8 mouse cellular contexts compared by ENCODE assay signal in the genomic region with DNA sequence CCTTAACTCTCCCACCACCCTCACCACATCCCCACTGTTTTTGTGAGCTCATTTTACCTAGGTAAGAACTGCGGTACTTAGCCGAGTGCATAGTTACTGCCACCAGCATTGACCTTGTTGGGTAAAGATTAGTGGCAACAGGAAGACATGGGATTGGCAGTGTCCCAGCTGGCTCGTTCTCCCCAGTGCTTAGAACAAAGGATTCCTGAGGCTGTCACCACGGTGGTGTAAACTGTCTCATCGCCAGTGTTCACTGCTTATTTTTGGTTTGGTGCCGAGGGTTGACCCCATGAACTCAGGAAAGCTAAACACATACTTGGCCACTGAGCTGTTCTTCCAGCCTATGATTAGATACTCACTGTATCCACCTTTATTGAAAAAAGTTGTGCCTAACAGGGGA. TPM values are rescaled to one million over a fixed set of nuclear protein-coding genes. Genes with fewer than 3 reads are reported as not detected.
A peak's percentile ranks its signal among the peaks of the same experiment; 100 is the strongest.
DNase-seq lines count a peak whose midpoint lies in the region; ATAC-seq and TF ChIP-seq lines count a peak whose summit lies in the region.

No protein-coding gene starts in this region.

- intact Hi-C loops in left cerebral cortex, postnatal 14 days (cut with DNase I) = no loop called here

- TF ChIP-seq CTCF in hindbrain, postnatal 0 days (IDR thresholded peaks at IDR 0.05; ENCODE audit: low read depth) = no peak
- no peak for TF ChIP-seq CTCF in Patski (IDR thresholded peaks at IDR 0.05)

- H3K9ac ChIP-seq in hindbrain, postnatal 0 days (replicated peaks; ENCODE audit: low read length) = no peak overlapping the region
- H3K9ac ChIP-seq in embryonic facial prominence, embryonic 15.5 days = no peak overlapping the region

- no peaks in the 10 kb centered on the region for H3K9me3 ChIP-seq in hindbrain, postnatal 0 days (ENCODE audit: low read length)
- no peaks in the 10 kb centered on the region for H3K9me3 ChIP-seq in hindbrain, embryonic 10.5 days
- no peaks in the 10 kb centered on the region for H3K9me3 ChIP-seq in embryonic facial prominence, embryonic 15.5 days (replicated peaks)

- H3K36me3 ChIP-seq in hindbrain, postnatal 0 days (ENCODE audit: insufficient read depth, low read length) = no peaks in the 10 kb centered on the region
- H3K36me3 ChIP-seq in hindbrain, embryonic 10.5 days = no peaks in the 10 kb centered on the region
- H3K36me3 ChIP-seq in embryonic facial prominence, embryonic 15.5 days = no peaks in the 10 kb centered on the region

- ATAC-seq in hindbrain, postnatal 0 days = peak; percentile 36
- peak; percentile 93 for ATAC-seq in Patski
- peak; percentile 43; the same call in 1 of the 2 replicates for ATAC-seq in embryonic facial prominence, embryonic 15.5 days (ENCODE audit: insufficient number of reproducible peaks, low FRiP score, low TSS enrichment, low read depth)

- no peaks in the 10 kb centered on the region for H3K27me3 ChIP-seq in hindbrain, postnatal 0 days (ENCODE audit: insufficient read depth, low read length)
- no peaks in the 10 kb centered on the region for H3K27me3 ChIP-seq in hindbrain, embryonic 10.5 days (ENCODE audit: insufficient read depth, poor library complexity, severe bottlenecking)
- H3K27me3 ChIP-seq in Patski = no peaks in the 10 kb centered on the region
- no peaks in the 10 kb centered on the region for H3K27me3 ChIP-seq in embryonic facial prominence, embryonic 15.5 days

- no peak overlapping the region for H3K4me2 ChIP-seq in hindbrain, postnatal 0 days (ENCODE audit: low read depth, low read length)
- no peak overlapping the region for H3K4me2 ChIP-seq in embryonic facial prominence, embryonic 15.5 days (replicated peaks)

- DNase-seq in hindbrain, postnatal 0 days (ENCODE audit: low spot score) = peak; percentile 68
- DNase-seq in hindbrain, embryonic 10.5 days (ENCODE audit: low spot score) = no peak
- peak; percentile 82 for DNase-seq in Patski (ENCODE audit: low read depth, low spot score)
- DNase-seq in kidney, postnatal 14 days = peak; percentile 83
- DNase-seq in spleen, postnatal 36 days (ENCODE audit: low spot score in 2 of 2) = no peak
- no peak for DNase-seq in left cerebral cortex, postnatal 14 days (ENCODE audit: low spot score in 2 of 2)
- DNase-seq in spleen, postnatal 10 days (ENCODE audit: low spot score in 2 of 2) = no peak

- POLR2A ChIA-PET in Patski (lab: Charles Lee) = interaction anchor here (0.6 to 0.9 kb wide), 2 partner anchors 12 to 80 kb away, joined by 3 read pairs; no protein-coding TSS in a partner anchor

- H3K4me3 ChIP-seq in hindbrain, postnatal 0 days (ENCODE audit: low read length) = no peak overlapping the region
- H3K4me3 ChIP-seq in hindbrain, embryonic 10.5 days = no peak overlapping the region
- H3K4me3 ChIP-seq in embryonic facial prominence, embryonic 15.5 days (replicated peaks) = no peak overlapping the region

- 31% methylated on average over 6 of the region's 6 CpGs for WGBS in hindbrain, postnatal 0 days
- WGBS in hindbrain, embryonic 10.5 days = 74% methylated on average over 6 of the region's 6 CpGs
- 39% methylated on average over 6 of the region's 6 CpGs for WGBS in embryonic facial prominence, embryonic 15.5 days

- H3K27ac ChIP-seq in hindbrain, postnatal 0 days = no peak overlapping the region
- no peak overlapping the region for H3K27ac ChIP-seq in hindbrain, embryonic 10.5 days
- no peak overlapping the region for H3K27ac ChIP-seq in embryonic facial prominence, embryonic 15.5 days (replicated peaks)

- CTCF ChIA-PET in Patski (lab: Charles Lee) = interaction anchor here (1.3 kb wide), 1 partner anchor 167 kb away, joined by 3 read pairs; no protein-coding TSS in a partner anchor

- in situ Hi-C loops in Patski (cut with MboI; ENCODE audit: low pct_unique_long_range_greater_than_20kb) = no loop called here

- 0 out of 2 replicates have a peak, but pooled peaks cover 3% of the 10 kb centered on the region for H3K4me1 ChIP-seq in hindbrain, postnatal 0 days (ENCODE audit: insufficient read depth, low read length)
- peaks cover 6% of the 10 kb centered on the region for H3K4me1 ChIP-seq in hindbrain, embryonic 10.5 days (replicated peaks)
- H3K4me1 ChIP-seq in embryonic facial prominence, embryonic 15.5 days = peaks cover 14% of the 10 kb centered on the region; the same call in 1 of the 2 replicates

RNA-seq across cellular contexts. Expression of gene Arl5a, which starts 13.3 kb away (rescaled TPM):
- 51.0 and 53.2 TPM in 2 replicates for total RNA-seq in hindbrain, postnatal 0 days (2014; rRNA removed)
- 25.6 and 28.0 TPM in 2 replicates for polyA plus RNA-seq in hindbrain, postnatal 0 days (2015; fragmentation: Nextera tagmentation; extraction: Ambion mirVana)
- polyA plus RNA-seq in hindbrain, embryonic 10.5 days (2016; fragmentation: Nextera tagmentation; extraction: Ambion mirVana) = 36.4 and 48.1 TPM in 2 replicates
- 35.1 TPM for polyA plus RNA-seq in Patski (2021)
- polyA plus RNA-seq in embryonic facial prominence, embryonic 15.5 days (2015; fragmentation: Nextera tagmentation; extraction: Ambion mirVana) = 39.6 and 39.8 TPM in 2 replicates
- total RNA-seq in left cerebral cortex, postnatal 14 days (2021) = 10 to 100 TPM; 67.3 to 67.8 TPM

RNA-seq across cellular contexts. Expression of gene Neb, which starts 59.7 kb away (rescaled TPM):
- total RNA-seq in hindbrain, postnatal 0 days (2014; rRNA removed) = 1.2 and 2.5 TPM in 2 replicates
- polyA plus RNA-seq in hindbrain, postnatal 0 days (2015; fragmentation: Nextera tagmentation; extraction: Ambion mirVana) = 0.38 and 0.58 TPM in 2 replicates
- 0.08 and 0.30 TPM in 2 replicates for polyA plus RNA-seq in hindbrain, embryonic 10.5 days (2016; fragmentation: Nextera tagmentation; extraction: Ambion mirVana)
- 0.09 TPM for polyA plus RNA-seq in Patski (2021)
- polyA plus RNA-seq in embryonic facial prominence, embryonic 15.5 days (2015; fragmentation: Nextera tagmentation; extraction: Ambion mirVana) = 109 and 159 TPM in 2 replicates
- 1 to 10 TPM; 2.0 to 2.7 TPM for total RNA-seq in left cerebral cortex, postnatal 14 days (2021)

Comparison
In these comparisons a context has a peak if more than half of its experiments do, and no peak if none do; other contexts are left out.
1. DNase-seq: peak in hindbrain, postnatal 0 days (single experiment), Patski (single experiment) and kidney, postnatal 14 days (single experiment); none in hindbrain, embryonic 10.5 days (single experiment), spleen, postnatal 36 days (0 of 2), left cerebral cortex, postnatal 14 days (0 of 2) and spleen, postnatal 10 days (0 of 2).
2. ATAC-seq: peak in every context shown above with its lines; median percentile 93 in Patski; 43 in embryonic facial prominence, embryonic 15.5 days; 36 in hindbrain, postnatal 0 days.
3. RNA of gene Neb, which starts 59.7 kb away (polyA plus RNA-seq): 109 to 159 TPM in embryonic facial prominence, embryonic 15.5 days; 0.38 to 0.58 TPM in hindbrain, postnatal 0 days, 0.09 TPM in Patski (single experiment) and 0.08 to 0.30 TPM in hindbrain, embryonic 10.5 days; every median in the first group is over 10 times any median in the second.